In the genomic region with DNA sequence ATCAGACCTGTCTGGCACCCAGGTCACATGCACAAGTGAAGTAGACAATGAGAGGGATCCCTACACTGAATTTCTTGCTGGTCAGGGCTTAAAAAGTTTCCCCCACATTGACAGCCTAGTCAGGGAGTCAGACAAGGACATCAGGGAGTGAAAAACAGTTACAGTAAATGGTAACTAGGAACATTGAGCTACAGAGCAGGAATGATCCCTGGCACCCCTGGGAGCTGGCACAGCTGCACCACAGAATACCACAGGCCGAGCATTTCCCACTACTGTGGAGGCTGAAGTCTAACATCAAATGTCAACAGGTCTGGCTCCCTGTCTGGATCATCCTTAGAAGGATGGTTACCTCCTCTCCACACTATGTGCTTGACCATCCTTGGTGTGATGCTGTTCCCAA, we compare ENCODE assay signal across 26 mouse cellular contexts.
DNase-seq lines count a peak whose midpoint lies in the region; ATAC-seq and TF ChIP-seq lines count a peak whose summit lies in the region.
"Had no signal": no experiment of that assay in that cellular context is flagged by ENCODE, and none has a peak within 500 bp of the region (broad histone marks: within the 10 kb centered on the region; RNA-seq: fewer than 3 reads in every experiment).

No protein-coding gene starts in this region.

- no peak overlapping the region for H3K4me2 ChIP-seq in embryonic facial prominence, embryonic 13.5 days
- H3K4me2 ChIP-seq in stomach, embryonic 16.5 days (ENCODE audit: low read depth, low read length): no peak overlapping the region
- no peak overlapping the region for H3K4me2 ChIP-seq in stomach, postnatal 0 days (replicated peaks; ENCODE audit: low read depth)
- H3K4me2 ChIP-seq: embryonic facial prominence, embryonic 12.5 days; embryonic facial prominence, embryonic 15.5 days; forebrain, embryonic 12.5 days had no signal

- H3K9ac ChIP-seq in embryonic facial prominence, embryonic 13.5 days: no peak overlapping the region
- no peak overlapping the region for H3K9ac ChIP-seq in stomach, embryonic 16.5 days (ENCODE audit: low read length)
- H3K9ac ChIP-seq in stomach, postnatal 0 days (ENCODE audit: low read length): no peak overlapping the region
- H3K9ac ChIP-seq: embryonic facial prominence, embryonic 12.5 days; embryonic facial prominence, embryonic 15.5 days; forebrain, embryonic 12.5 days had no signal

- TF ChIP-seq EP300 in stomach, postnatal 0 days (optimal IDR thresholded peaks at IDR 0.05): no peak

- TF ChIP-seq CTCF in stomach, postnatal 0 days (IDR thresholded peaks at IDR 0.05; ENCODE audit: low read depth): no peak

- ATAC-seq in embryonic facial prominence, embryonic 13.5 days (ENCODE audit: insufficient number of reproducible peaks, insufficient read depth, low FRiP score, low TSS enrichment, low read depth): no peak
- ATAC-seq in stomach, embryonic 16.5 days (ENCODE audit: insufficient read depth, low FRiP score): 0 out of 2 replicates have a peak, but pooled peaks have one; percentile 13
- no peak for ATAC-seq in stomach, postnatal 0 days (ENCODE audit: low FRiP score, low TSS enrichment)
- ATAC-seq: CD4-positive, CD25-positive, alpha-beta regulatory T cell, adult 4 months; forebrain, embryonic 14.5 days; forebrain, embryonic 16.5 days had no signal

- H3K27ac ChIP-seq in embryonic facial prominence, embryonic 13.5 days: peak overlapping the region; percentile 7; the same call in 1 of the 2 replicates
- H3K27ac ChIP-seq in embryonic facial prominence, embryonic 10.5 days (replicated peaks): no peak overlapping the region
- no peak overlapping the region for H3K27ac ChIP-seq in stomach, embryonic 16.5 days (ENCODE audit: low read length)
- H3K27ac ChIP-seq in stomach, postnatal 0 days (replicated peaks): no peak overlapping the region
- H3K27ac ChIP-seq: embryonic facial prominence, embryonic 12.5 days; embryonic facial prominence, embryonic 15.5 days; forebrain, embryonic 10.5 days; forebrain, embryonic 12.5 days had no signal

- H3K4me1 ChIP-seq in embryonic facial prominence, embryonic 13.5 days: peaks cover 8% of the 10 kb centered on the region
- H3K4me1 ChIP-seq in embryonic facial prominence, embryonic 10.5 days: peaks cover 4% of the 10 kb centered on the region
- no peaks in the 10 kb centered on the region for H3K4me1 ChIP-seq in stomach, embryonic 16.5 days (ENCODE audit: control insufficient read depth, insufficient read depth, low read length)
- no peaks in the 10 kb centered on the region for H3K4me1 ChIP-seq in stomach, postnatal 0 days (replicated peaks; ENCODE audit: control insufficient read depth, insufficient read depth)
- H3K4me1 ChIP-seq: forebrain, embryonic 10.5 days; forebrain, embryonic 12.5 days had no signal

- no peak for DNase-seq in embryonic facial prominence, embryonic 10.5 days (ENCODE audit: low spot score)
- DNase-seq in kidney, adult 9 months: peak; percentile 19
- no peak for DNase-seq in kidney, postnatal 14 days
- no peak for DNase-seq in stomach, postnatal 0 days (ENCODE audit: low spot score)
- DNase-seq: adrenal gland, adult 2 months; adrenal gland, postnatal 10 days; adrenal gland, postnatal 25 days; B cell, adult 2 months; cerebellum, adult 11 months; cerebellum, adult 18-20 months; cerebellum, adult 8-10 months; cerebellum, adult 9-11 months; cerebellum, postnatal 14 days; cerebellum, postnatal 36 days; embryo, embryonic 11 days had no signal

- H3K36me3 ChIP-seq in embryonic facial prominence, embryonic 13.5 days: no peaks in the 10 kb centered on the region
- no peaks in the 10 kb centered on the region for H3K36me3 ChIP-seq in embryonic facial prominence, embryonic 10.5 days (replicated peaks)
- H3K36me3 ChIP-seq in stomach, embryonic 16.5 days (ENCODE audit: control insufficient read depth, insufficient read depth, low read length): no peaks in the 10 kb centered on the region
- no peaks in the 10 kb centered on the region for H3K36me3 ChIP-seq in stomach, postnatal 0 days (ENCODE audit: control insufficient read depth, insufficient read depth, low read length)
- H3K36me3 ChIP-seq: embryonic facial prominence, embryonic 12.5 days; embryonic facial prominence, embryonic 15.5 days; forebrain, embryonic 10.5 days; forebrain, embryonic 12.5 days; G1E had no signal

- H3K4me3 ChIP-seq in embryonic facial prominence, embryonic 13.5 days: no peak overlapping the region
- H3K4me3 ChIP-seq in embryonic facial prominence, embryonic 10.5 days: no peak overlapping the region
- H3K4me3 ChIP-seq in stomach, embryonic 16.5 days (replicated peaks; ENCODE audit: low read length): no peak overlapping the region
- H3K4me3 ChIP-seq in stomach, postnatal 0 days (ENCODE audit: low read depth, low read length): no peak overlapping the region
- H3K4me3 ChIP-seq: embryonic facial prominence, embryonic 12.5 days; embryonic facial prominence, embryonic 15.5 days; erythroblast, embryonic 14.5 days; forebrain, embryonic 10.5 days; forebrain, embryonic 12.5 days had no signal

- H3K9me3 ChIP-seq in embryonic facial prominence, embryonic 13.5 days: no peaks in the 10 kb centered on the region
- no peaks in the 10 kb centered on the region for H3K9me3 ChIP-seq in embryonic facial prominence, embryonic 10.5 days
- H3K9me3 ChIP-seq in stomach, embryonic 16.5 days (replicated peaks; ENCODE audit: control insufficient read depth, low read length): no peaks in the 10 kb centered on the region
- H3K9me3 ChIP-seq in stomach, postnatal 0 days (ENCODE audit: control insufficient read depth, low read length): no peaks in the 10 kb centered on the region
- H3K9me3 ChIP-seq: embryonic facial prominence, embryonic 12.5 days; embryonic facial prominence, embryonic 15.5 days; forebrain, embryonic 10.5 days; forebrain, embryonic 12.5 days; G1E had no signal

- 47% methylated on average over 1 of the region's 1 CpGs for WGBS in embryonic facial prominence, embryonic 13.5 days
- WGBS in embryonic facial prominence, embryonic 10.5 days: 71% methylated on average over 1 of the region's 1 CpGs
- WGBS in stomach, embryonic 16.5 days: 72% methylated on average over 1 of the region's 1 CpGs
- 62% methylated on average over 1 of the region's 1 CpGs for WGBS in stomach, postnatal 0 days

- no peaks in the 10 kb centered on the region for H3K27me3 ChIP-seq in embryonic facial prominence, embryonic 13.5 days
- no peaks in the 10 kb centered on the region for H3K27me3 ChIP-seq in embryonic facial prominence, embryonic 10.5 days (replicated peaks; ENCODE audit: low read depth, poor library complexity, severe bottlenecking)
- H3K27me3 ChIP-seq in stomach, embryonic 16.5 days (ENCODE audit: control insufficient read depth, insufficient read depth, low read length): no peaks in the 10 kb centered on the region
- no peaks in the 10 kb centered on the region for H3K27me3 ChIP-seq in stomach, postnatal 0 days (ENCODE audit: control insufficient read depth, insufficient read depth, low read length)
- H3K27me3 ChIP-seq: embryonic facial prominence, embryonic 12.5 days; embryonic facial prominence, embryonic 15.5 days; forebrain, embryonic 12.5 days had no signal
